Mouse (Mus musculus) lung, adult 2 months (tissue): Measurements from ENCODE around the gene Clic1.

ENCODE experiments used
- CTCF ChIP-seq: fragments of 200-500 bp; IDR thresholded peaks from 2 replicates; pipeline ENCODE4 v1.5.1; 2011; ENCODE audit warnings: mild to moderate bottlenecking, low read length, control low read depth; ENCODE audit not compliant: insufficient read depth
- POLR2A ChIP-seq: fragments of 200-500 bp; IDR thresholded peaks from 2 replicates; pipeline ENCODE4 v1.6.1; 2011; ENCODE audit warnings: low read depth, mild to moderate bottlenecking, control low read depth, low read length, borderline replicate concordance; ENCODE audit errors: extremely low read depth

DNA sequence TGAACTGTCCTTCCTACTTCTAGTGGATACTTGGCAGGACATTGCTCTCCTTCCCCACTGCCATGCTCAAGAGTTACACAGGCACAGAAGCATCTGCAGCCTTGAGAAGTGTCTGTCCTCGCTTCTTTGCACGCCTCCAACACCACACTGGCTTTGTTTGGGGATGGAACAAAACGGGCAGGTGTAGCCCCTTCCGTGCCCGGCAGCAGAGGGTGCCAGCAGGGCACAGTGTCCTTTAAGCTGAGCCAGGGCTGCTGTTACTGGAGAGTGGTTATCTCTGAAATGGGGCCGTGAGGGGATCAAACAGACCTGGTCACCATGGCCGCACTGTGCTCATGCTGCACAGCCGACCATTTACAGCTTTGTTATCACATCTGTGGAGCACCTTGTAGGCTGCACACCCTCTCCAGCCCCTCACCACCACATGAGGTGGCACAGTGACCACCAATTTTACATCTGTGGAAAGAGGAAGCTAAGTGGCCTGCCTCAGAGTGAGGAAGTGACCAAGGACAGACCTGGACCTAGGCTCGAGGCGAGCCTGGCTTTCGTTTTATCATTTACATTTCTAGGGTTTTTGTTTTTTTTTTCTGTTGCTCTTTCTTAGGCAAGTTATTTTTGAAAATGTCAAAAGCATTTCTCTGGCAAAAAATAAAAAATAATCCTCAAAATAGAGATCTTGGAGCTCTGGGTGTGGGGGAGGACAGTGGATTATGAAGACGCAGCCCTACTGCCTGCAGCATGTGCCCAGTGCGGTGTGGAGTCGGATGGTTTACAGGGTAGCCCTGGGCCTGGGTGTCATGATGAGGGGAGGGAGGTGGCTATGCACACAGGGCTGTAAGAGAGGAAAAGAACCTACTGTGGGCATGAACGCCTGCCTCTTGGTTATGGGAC, 45.0 kb downstream of the Clic1 start:
- TF ChIP-seq CTCF (no peak), POLR2A (no peak)
